Mouse (Mus musculus) lung, embryonic 16.5 days (tissue): ENCODE results near the gene Zfp92. TPM values are rescaled to one million over a fixed set of nuclear protein-coding genes. Genes with fewer than 3 reads are reported as not detected.

Experiments used
- ATAC-seq: fragments of 200-750 bp; cut with Nextera tagmentation; 2 replicates; pipeline ENCODE4 v1.8.0; 2017; ENCODE audit warnings: low read depth, mild to moderate bottlenecking, moderate library complexity
- H3K27ac ChIP-seq: fragments of 300-500 bp; sonication (generic); 2 replicates; pipeline ENCODE4 v1.5.1; 2014; ENCODE audit warnings: mild to moderate bottlenecking, control low read depth, low read length
- H3K27me3 ChIP-seq: fragments of 300-500 bp; sonication (generic); 2 replicates; pipeline ENCODE4 v1.6.1; 2014; ENCODE audit warnings: low read depth, low read length, mixed read lengths; ENCODE audit not compliant: control insufficient read depth, insufficient read depth
- H3K36me3 ChIP-seq: fragments of 300-500 bp; sonication (generic); 2 replicates; pipeline ENCODE4 v1.6.1; 2014; ENCODE audit warnings: low read length; ENCODE audit not compliant: control insufficient read depth, insufficient read depth
- H3K4me1 ChIP-seq: fragments of 300-500 bp; sonication (generic); replicated peaks from 2 replicates; pipeline ENCODE4 v1.6.1; 2014; ENCODE audit warnings: low read length, mixed read lengths; ENCODE audit not compliant: control insufficient read depth, insufficient read depth
- H3K4me2 ChIP-seq: fragments of 300-500 bp; sonication (generic); 2 replicates; pipeline ENCODE4 v1.6.1; 2014; ENCODE audit warnings: low read depth, low read length, control low read depth
- H3K4me3 ChIP-seq: fragments of 300-500 bp; sonication (generic); 2 replicates; pipeline ENCODE4 v1.5.1; 2014; ENCODE audit warnings: mild to moderate bottlenecking, low read length, control low read depth
- H3K9ac ChIP-seq: fragments of 300-500 bp; sonication (generic); 2 replicates; pipeline ENCODE4 v1.6.1; 2014; ENCODE audit warnings: low read length, control low read depth
- H3K9me3 ChIP-seq: fragments of 300-500 bp; sonication (generic); 2 replicates; pipeline ENCODE4 v1.6.1; 2016; ENCODE audit warnings: low read length; ENCODE audit not compliant: control insufficient read depth
- WGBS: fragments of 180-500 bp; shearing (Covaris S2); extraction: QIAGEN DNeasy Blood & Tissue Kit; methylation state at CpG from one replicate; pipeline ENCODE4 v1.1.7; 2014; 5-methylcytosine and 5-hydroxymethylcytosine counted together
- polyA plus RNA-seq: library from polyadenylated mRNA; unstranded; fragments of >200 nt; fragmentation: Nextera tagmentation; extraction: Ambion mirVana; gene quantifications from 2 replicates; pipeline ENCODE4 v1.2.1, GENCODE M21; 2015

The Zfp92 gene
- polyA plus RNA-seq, 1 experiment from 2014 or later = 0.14 TPM

- Histone ChIP-seq H3K9ac (no peak overlapping the region), H3K4me1 (no peaks in the 10 kb centered on the region), H3K4me3 (no peak overlapping the region), H3K27ac (no peak overlapping the region), H3K9me3 (no peaks in the 10 kb centered on the region), H3K27me3 (peaks cover 3% of the 10 kb centered on the region), H3K4me2 (no peak overlapping the region), H3K36me3 (no peaks in the 10 kb centered on the region)
- ATAC-seq = no peak
- 25% methylated on average over 1 of the region's 1 CpGs for WGBS
These were observed 1.9 kb downstream of the Zfp92 start for GRCm38 (mm10) chrX:73412767-73413166.

DNA sequence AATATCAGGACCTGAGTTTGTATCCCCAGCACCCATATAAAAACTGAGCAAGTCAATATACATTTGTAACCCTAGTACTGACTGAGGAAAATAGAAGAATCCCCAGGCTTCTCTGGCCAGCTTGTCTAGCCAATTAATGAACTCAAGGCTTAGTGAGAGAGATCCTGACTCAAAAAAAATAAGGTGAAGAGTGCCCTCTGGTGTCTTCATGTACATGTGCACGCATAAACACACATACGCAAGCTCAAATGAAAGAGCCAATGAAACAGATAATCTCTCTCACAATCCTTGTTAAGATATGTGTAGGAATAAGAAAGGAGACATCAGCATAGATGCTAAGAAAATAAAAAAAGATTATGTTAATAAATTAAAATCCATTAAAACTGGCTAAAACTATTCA lies 19.1 kb downstream of the Zfp92 start:
- H3K9ac ChIP-seq = no peak overlapping the region
- WGBS = 66% methylated on average over 2 of the region's 2 CpGs
- no peaks in the 10 kb centered on the region for H3K36me3 ChIP-seq
- H3K27me3 ChIP-seq = no peaks in the 10 kb centered on the region
- no peak overlapping the region for H3K4me2 ChIP-seq
- H3K27ac ChIP-seq = no peak overlapping the region
- H3K9me3 ChIP-seq = no peaks in the 10 kb centered on the region
- no peak overlapping the region for H3K4me3 ChIP-seq
- H3K4me1 ChIP-seq = no peaks in the 10 kb centered on the region
- ATAC-seq = no peak

DNA sequence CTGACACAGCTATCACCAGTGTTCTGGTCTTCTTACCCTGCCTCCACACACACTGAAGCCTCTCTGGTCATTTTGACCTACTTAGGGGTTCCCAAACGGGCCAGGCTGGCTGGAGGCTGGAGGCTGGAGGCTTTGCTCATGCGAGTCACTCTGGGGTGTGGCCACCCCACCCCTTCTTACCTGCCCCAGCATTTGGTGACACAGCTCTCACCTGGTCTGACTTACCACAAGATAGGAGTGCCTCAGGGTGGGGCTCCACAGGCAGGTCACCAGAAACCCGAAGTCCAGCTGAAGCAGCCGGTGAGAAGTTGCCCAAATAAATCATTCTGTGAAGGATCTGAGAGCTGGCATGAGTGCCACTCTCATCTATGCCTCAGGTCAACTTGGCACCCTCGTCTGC lies 22.0 kb downstream of the Zfp92 start:
- H3K4me3 ChIP-seq = no peak overlapping the region
- no peaks in the 10 kb centered on the region for H3K27me3 ChIP-seq
- H3K9ac ChIP-seq = no peak overlapping the region
- no peaks in the 10 kb centered on the region for H3K9me3 ChIP-seq
- WGBS = 66% methylated on average over 5 of the region's 5 CpGs
- ATAC-seq = no peak
- no peak overlapping the region for H3K27ac ChIP-seq
- H3K4me1 ChIP-seq = no peaks in the 10 kb centered on the region
- H3K36me3 ChIP-seq = no peaks in the 10 kb centered on the region
- no peak overlapping the region for H3K4me2 ChIP-seq

DNA sequence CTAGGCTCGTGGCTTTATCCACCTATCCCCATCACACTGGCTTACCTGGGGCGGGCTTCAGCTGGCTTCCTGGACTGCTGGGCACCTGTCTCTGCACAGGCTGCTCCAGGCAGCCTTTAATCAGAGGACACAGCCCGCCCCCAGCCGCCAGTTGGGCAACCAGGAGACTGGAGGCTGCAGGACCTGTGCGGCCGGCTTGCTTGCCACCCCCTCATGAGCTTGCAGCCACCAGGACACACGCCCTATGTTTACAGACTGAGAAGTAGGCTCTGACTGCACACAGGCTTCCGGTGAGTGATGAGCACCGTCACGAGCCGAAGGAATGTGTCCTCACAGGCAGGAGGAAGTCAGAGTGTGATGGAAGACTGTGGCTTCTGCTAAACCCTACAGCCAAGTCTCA lies 24.4 kb downstream of the Zfp92 start, which contains the start of gene Trex2:
Trex2 (minus strand) TSS at position 93 of the 400 bp plus-strand sequence.
- H3K36me3 ChIP-seq = no peaks in the 10 kb centered on the region
- no peaks in the 10 kb centered on the region for H3K4me1 ChIP-seq
- H3K27ac ChIP-seq = no peak within 1 kb of the TSS
- H3K27me3 ChIP-seq = no peaks in the 10 kb centered on the region
- H3K9me3 ChIP-seq = no peaks in the 10 kb centered on the region
- H3K4me2 ChIP-seq = no peak within 1 kb of the TSS
- H3K9ac ChIP-seq = no peak within 1 kb of the TSS
- 50% methylated on average over 11 of the region's 11 CpGs for WGBS
- no peak within 1 kb of the TSS for H3K4me3 ChIP-seq
- no peak for ATAC-seq

GRCm38 (mm10) chrX:73441428-73441827 lies 30.5 kb downstream of the Zfp92 start:
- WGBS = 51% methylated on average over 2 of the region's 2 CpGs

GRCm38 (mm10) chrX:73451949-73452348 lies 41.1 kb downstream of the Zfp92 start:
- H3K4me1 ChIP-seq = no peaks in the 10 kb centered on the region
- no peak overlapping the region for H3K27ac ChIP-seq
- H3K27me3 ChIP-seq = no peaks in the 10 kb centered on the region
- ATAC-seq = no peak
- H3K9me3 ChIP-seq = no peaks in the 10 kb centered on the region
- 12% methylated on average over 2 of the region's 2 CpGs for WGBS
- no peaks in the 10 kb centered on the region for H3K36me3 ChIP-seq
- no peak overlapping the region for H3K4me3 ChIP-seq
- H3K4me2 ChIP-seq = no peak overlapping the region
- H3K9ac ChIP-seq = no peak overlapping the region

More at GRCm38 (mm10) chrX:73441428-73441827, 30.5 kb downstream of the Zfp92 start:
- no peak for ATAC-seq
- H3K4me3 ChIP-seq = no peak overlapping the region
- no peaks in the 10 kb centered on the region for H3K27me3 ChIP-seq
- no peaks in the 10 kb centered on the region; the same call in 1 of the 2 replicates for H3K36me3 ChIP-seq
- no peak overlapping the region for H3K27ac ChIP-seq
- no peak overlapping the region for H3K9ac ChIP-seq
- no peaks in the 10 kb centered on the region for H3K4me1 ChIP-seq
- H3K4me2 ChIP-seq = no peak overlapping the region
- no peaks in the 10 kb centered on the region for H3K9me3 ChIP-seq

GRCm38 (mm10) chrX:73458877-73459392 lies 48.0 kb downstream of the Zfp92 start, which contains the start of gene Haus7:
Gene Haus7, minus strand, starts transcription at chrX:73459044.
- Histone ChIP-seq H3K27ac (no peak within 1 kb of the TSS), H3K4me3 (peak within 1 kb of the TSS; percentile 62), H3K9me3 (no peaks in the 10 kb centered on the region), H3K9ac (peak within 1 kb of the TSS; percentile 67), H3K4me2 (peak within 1 kb of the TSS; percentile 62), H3K27me3 (no peaks in the 10 kb centered on the region), H3K36me3 (no peaks in the 10 kb centered on the region), H3K4me1 (no peaks in the 10 kb centered on the region)
- ATAC-seq = peak; percentile 100
- 14% methylated on average over 26 of the region's 26 CpGs for WGBS

DNA sequence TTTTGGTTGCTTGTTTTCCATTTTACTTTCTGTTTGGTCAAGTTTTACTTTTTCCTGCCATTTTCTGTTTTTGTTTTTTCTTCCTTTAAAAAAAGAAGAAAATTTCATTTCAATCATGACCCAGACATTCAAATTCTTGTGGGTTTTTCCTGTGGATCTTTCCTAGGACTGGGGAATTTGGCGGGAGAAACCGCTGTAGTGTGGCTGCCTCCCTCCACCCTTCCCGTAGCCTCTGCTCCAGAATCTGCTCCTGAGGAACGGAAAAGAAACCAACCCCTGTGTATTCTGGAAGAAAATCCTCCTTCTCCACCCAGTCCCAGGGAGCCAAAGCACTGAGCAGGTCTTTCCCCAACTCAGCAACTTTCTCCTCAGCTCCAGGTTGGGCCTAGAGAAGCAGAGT lies 49.9 kb downstream of the Zfp92 start:
- 72% methylated on average over 4 of the region's 4 CpGs for WGBS
- Histone ChIP-seq H3K27ac (no peak overlapping the region), H3K4me1 (0 out of 2 replicates have a peak, but pooled peaks cover 3% of the 10 kb centered on the region), H3K9ac (no peak overlapping the region), H3K4me2 (no peak overlapping the region), H3K27me3 (no peaks in the 10 kb centered on the region), H3K36me3 (no peaks in the 10 kb centered on the region), H3K9me3 (no peaks in the 10 kb centered on the region), H3K4me3 (no peak overlapping the region)
- ATAC-seq = no peak

GRCm38 (mm10) chrX:73465483-73466186 lies 54.7 kb downstream of the Zfp92 start:
- WGBS = 32% methylated on average over 9 of the region's 9 CpGs
- Histone ChIP-seq H3K9me3 (no peaks in the 10 kb centered on the region), H3K36me3 (no peaks in the 10 kb centered on the region), H3K4me3 (no peak overlapping the region), H3K4me1 (peaks cover 14% of the 10 kb centered on the region), H3K9ac (no peak overlapping the region), H3K27ac (peak overlapping the region; percentile 85), H3K4me2 (no peak overlapping the region), H3K27me3 (no peaks in the 10 kb centered on the region)
- ATAC-seq = peak; percentile 88
